Mouse (Mus musculus) spleen, adult 18-20 months (tissue): ENCODE results near the gene Fto.

Experiments
- DNase-seq, 2 experiments: peaks; one replicate each; pipeline ENCODE4 v3.0.0; 2022; ENCODE audit warnings: mixed read lengths in 2 of 2

Fto gene

DNA sequence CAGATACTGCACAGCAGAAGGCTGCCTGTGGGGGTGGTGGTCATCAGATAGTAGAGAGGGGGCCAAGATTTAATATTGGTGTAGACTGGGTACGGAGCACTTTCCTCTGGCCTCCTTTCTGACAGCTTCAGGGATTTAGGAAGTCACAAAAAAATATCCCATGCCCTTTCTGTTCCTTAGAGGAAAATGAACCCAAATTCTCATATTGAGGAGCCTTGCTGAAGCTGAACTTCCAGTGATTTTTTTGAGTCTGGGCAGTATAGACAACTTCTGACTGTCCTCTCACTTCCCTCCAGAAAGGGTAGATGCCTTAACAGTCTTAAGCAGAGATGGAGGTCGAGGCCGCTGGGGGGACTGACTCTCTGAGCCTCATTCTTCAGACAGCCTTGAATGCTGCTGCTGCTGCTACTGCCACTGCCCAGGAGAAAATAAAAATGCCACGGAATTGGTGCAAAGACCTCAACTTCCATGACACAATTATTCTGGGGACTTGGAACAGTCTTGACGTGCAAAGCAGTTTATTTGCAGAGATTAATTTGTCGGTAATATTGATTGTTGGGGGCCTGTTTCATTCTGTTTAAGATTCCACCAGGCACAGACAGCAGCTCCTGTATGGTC lies 398.8 kb downstream of the Fto start:
- DNase-seq, result no peak

DNA sequence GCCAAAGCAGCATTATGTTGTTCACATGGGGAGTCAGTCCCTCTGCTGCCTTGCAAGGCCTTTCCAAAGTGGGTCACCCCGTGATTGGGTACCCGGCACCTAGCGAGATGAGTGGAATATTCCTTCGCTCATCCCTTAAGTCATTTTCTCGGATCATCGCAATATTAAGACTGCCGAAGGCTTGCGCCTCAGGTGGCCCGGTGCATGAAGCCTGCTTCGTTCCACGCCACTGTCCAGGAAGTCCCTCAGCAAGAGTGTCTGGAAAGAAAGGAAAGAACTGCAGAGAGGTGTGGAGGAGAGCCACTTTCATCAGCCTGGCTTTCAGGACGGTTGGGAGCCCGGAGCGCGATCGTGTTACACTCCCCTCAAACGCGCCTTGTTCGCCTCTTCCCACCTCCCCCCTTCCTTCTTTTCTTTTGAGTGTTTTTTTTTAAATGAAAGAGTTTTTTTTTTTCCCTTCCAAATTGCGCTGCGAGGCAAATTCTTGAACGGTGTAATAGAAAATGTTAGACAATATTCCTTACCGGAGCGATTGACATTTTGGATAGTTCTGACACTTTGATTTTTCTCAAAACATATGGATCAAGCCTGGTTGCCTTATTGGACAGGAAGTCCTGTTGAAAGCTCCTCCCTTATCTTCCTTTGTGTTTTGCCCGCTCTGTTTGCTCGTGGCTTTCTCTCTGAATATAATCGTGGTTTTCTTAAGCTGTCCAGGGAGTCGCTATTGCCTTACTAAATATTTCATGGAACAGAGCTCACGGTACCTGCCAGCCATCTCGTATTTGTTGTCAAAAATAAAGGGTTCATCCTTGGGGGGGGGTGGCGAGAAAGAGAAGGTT lies 399.6 kb downstream of the Fto start:
- no peak for DNase-seq

DNA sequence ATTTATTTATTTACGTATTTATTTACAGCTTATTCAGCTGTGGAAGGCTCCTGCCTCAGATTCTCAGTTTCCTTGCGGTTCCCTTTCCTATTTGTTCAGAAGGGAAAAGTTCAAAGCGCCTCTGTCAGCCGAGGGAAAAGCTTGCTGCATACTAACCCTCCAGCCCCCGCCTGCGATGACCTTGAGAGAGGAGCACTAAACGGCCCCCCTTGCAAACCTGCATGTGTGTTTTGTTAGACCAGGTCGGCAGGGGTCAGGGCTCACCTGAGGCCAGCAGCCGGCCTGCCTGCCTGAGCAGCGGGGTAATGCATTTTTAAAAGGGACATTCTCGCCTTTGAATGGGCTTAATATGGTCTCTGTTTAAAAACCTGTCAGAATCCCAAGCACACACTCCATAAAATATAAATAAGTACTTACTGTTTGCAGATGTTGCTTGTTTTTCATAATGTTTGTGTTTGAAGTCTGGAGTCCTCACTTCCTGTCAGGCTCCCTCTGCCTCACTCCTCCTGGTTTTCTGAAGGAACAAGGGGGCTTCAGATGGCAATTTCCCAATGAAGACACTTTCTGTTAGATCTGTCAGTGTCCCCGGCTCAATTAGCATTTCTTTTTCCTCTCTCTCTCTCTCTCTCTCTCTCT lies 400.5 kb downstream of the Fto start:
- no peak for DNase-seq

- no peak for DNase-seq
Observed at GRCm38 (mm10) chr8:91714733-91715132, 401.4 kb downstream of the Fto start.

- DNase-seq, result no peak
Observed at GRCm38 (mm10) chr8:91715387-91716085, 402.2 kb downstream of the Fto start.
